In genomic region chrX:11482141-11482540, GRCm38 (mm10) we compare ENCODE assay signal across 12 mouse cellular contexts.
DNase-seq lines count a peak whose midpoint lies in the region; ATAC-seq and TF ChIP-seq lines count a peak whose summit lies in the region.
"Had no signal": no experiment of that assay in that cellular context is flagged by ENCODE, and none has a peak within 500 bp of the region (broad histone marks: within the 10 kb centered on the region; RNA-seq: fewer than 3 reads in every experiment).

No protein-coding gene starts in this region.

- no peak overlapping the region for H3K4me2 ChIP-seq in kidney, embryonic 14.5 days (replicated peaks; ENCODE audit: low read depth, low read length)
- H3K4me2 ChIP-seq in forebrain, postnatal 0 days (ENCODE audit: low read depth) = no peak overlapping the region
- H3K4me2 ChIP-seq: limb, embryonic 13.5 days had no signal

- TF ChIP-seq POLR2A in kidney, adult 2 months (IDR thresholded peaks at IDR 0.05; ENCODE audit: low read depth, low read length) = no peak

- H3K27ac ChIP-seq in kidney, adult 2 months (ENCODE audit: insufficient read depth, low read depth, low read length) = no peak overlapping the region
- H3K27ac ChIP-seq in kidney, embryonic 14.5 days (ENCODE audit: low read depth, low read length) = no peak overlapping the region
- H3K27ac ChIP-seq in forebrain, postnatal 0 days (ENCODE audit: low read depth, low read length) = no peak overlapping the region
- H3K27ac ChIP-seq: limb, embryonic 13.5 days had no signal

- no peak overlapping the region for H3K4me3 ChIP-seq in kidney, adult 2 months (ENCODE audit: insufficient read depth, low read depth, low read length)
- no peak overlapping the region for H3K4me3 ChIP-seq in kidney, embryonic 14.5 days (ENCODE audit: low read length)
- H3K4me3 ChIP-seq in forebrain, postnatal 0 days (ENCODE audit: low read depth, low read length) = no peak overlapping the region
- H3K4me3 ChIP-seq: erythroblast, embryonic 14.5 days; limb, embryonic 13.5 days had no signal

- H3K36me3 ChIP-seq in kidney, adult 2 months (ENCODE audit: control insufficient read depth, insufficient read depth, low read length) = no peaks in the 10 kb centered on the region
- no peaks in the 10 kb centered on the region for H3K36me3 ChIP-seq in kidney, embryonic 14.5 days (ENCODE audit: control insufficient read depth, insufficient read depth, low read length)
- H3K36me3 ChIP-seq in forebrain, postnatal 0 days (ENCODE audit: insufficient read depth) = no peaks in the 10 kb centered on the region
- H3K36me3 ChIP-seq: G1E; limb, embryonic 13.5 days had no signal

- WGBS in kidney, adult 2 months = 40% methylated on average over 7 of the region's 7 CpGs
- WGBS in kidney, embryonic 14.5 days = 79% methylated on average over 7 of the region's 7 CpGs
- 48% methylated on average over 7 of the region's 7 CpGs for WGBS in forebrain, postnatal 0 days

- H3K4me1 ChIP-seq in kidney, adult 2 months (ENCODE audit: control insufficient read depth, insufficient read depth, low read length) = 0 out of 2 replicates have a peak, but pooled peaks cover 2% of the 10 kb centered on the region
- no peaks in the 10 kb centered on the region for H3K4me1 ChIP-seq in kidney, embryonic 14.5 days (ENCODE audit: control insufficient read depth, insufficient read depth, low read length)
- H3K4me1 ChIP-seq in forebrain, postnatal 0 days (ENCODE audit: insufficient read depth) = no peaks in the 10 kb centered on the region

- ATAC-seq in kidney, embryonic 14.5 days (ENCODE audit: low FRiP score, low TSS enrichment) = no peak
- peak; percentile 43 for ATAC-seq in forebrain, postnatal 0 days
- ATAC-seq in erythroid progenitor cell, adult 5-6 weeks (replicated peaks; ENCODE audit: low FRiP score, poor library complexity, severe bottlenecking) = no peak

- TF ChIP-seq CTCF in kidney, adult 2 months (conservative IDR thresholded peaks at IDR 0.05; ENCODE audit: insufficient read depth, insufficient read length, low read depth, low read length) = no peak
- TF ChIP-seq CTCF in forebrain, postnatal 0 days (IDR thresholded peaks at IDR 0.05; ENCODE audit: low read depth) = no peak

- no peaks in the 10 kb centered on the region for H3K9me3 ChIP-seq in kidney, embryonic 14.5 days (ENCODE audit: control insufficient read depth, low read length)
- no peaks in the 10 kb centered on the region for H3K9me3 ChIP-seq in forebrain, postnatal 0 days (ENCODE audit: low read length)
- H3K9me3 ChIP-seq: G1E; limb, embryonic 13.5 days had no signal

- no peaks in the 10 kb centered on the region for H3K27me3 ChIP-seq in kidney, adult 2 months (replicated peaks; ENCODE audit: control insufficient read depth, insufficient read depth, low read length)
- H3K27me3 ChIP-seq in kidney, embryonic 14.5 days (ENCODE audit: control insufficient read depth, insufficient read depth, low read length) = peaks cover 2% of the 10 kb centered on the region; the same call in 1 of the 2 replicates
- H3K27me3 ChIP-seq in forebrain, postnatal 0 days (ENCODE audit: insufficient read depth, low read length) = no peaks in the 10 kb centered on the region

- DNase-seq in kidney, adult 2 months = peak; percentile 78
- DNase-seq in R1 (ENCODE audit: low read depth, low spot score) = peak; percentile 6
- DNase-seq in adrenal gland, postnatal 10 days = peak; percentile 64
- DNase-seq in forebrain, postnatal 0 days = peak; percentile 34
- no peak for DNase-seq in gastrocnemius, postnatal 25 days
- DNase-seq: right cerebral cortex, postnatal 4 days; thymus, postnatal 4 days had no signal

- H3K9ac ChIP-seq in kidney, embryonic 14.5 days (ENCODE audit: low read depth, low read length) = no peak overlapping the region
- no peak overlapping the region for H3K9ac ChIP-seq in forebrain, postnatal 0 days
- H3K9ac ChIP-seq: limb, embryonic 13.5 days had no signal
